Mouse (Mus musculus): ENCODE results near the gene Prkar1a.
"Not testable (repeated sequence)": the region's sequence is repeated elsewhere in the genome, so short reads cannot be mapped to it uniquely, and the experiment has no call there.

DNA sequence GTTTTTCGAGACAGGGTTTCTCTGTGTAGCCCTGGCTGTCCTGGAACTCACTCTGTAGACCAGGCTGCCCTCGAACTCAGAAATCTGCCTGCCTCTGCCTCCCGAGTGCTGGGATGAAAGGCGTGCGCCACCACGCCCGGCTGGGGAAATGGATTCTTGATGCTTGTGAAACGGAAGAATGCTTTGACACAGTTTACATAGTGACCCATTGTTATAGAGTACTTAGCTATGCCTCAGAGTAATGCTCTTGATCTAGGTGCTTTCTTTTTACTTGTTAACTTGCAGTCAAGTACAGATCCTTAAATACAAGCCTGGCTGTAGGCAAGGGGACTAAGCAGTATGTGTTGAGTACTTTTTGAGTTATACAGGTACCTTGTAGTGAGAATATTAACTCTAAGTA is 11.3 kb downstream of the Prkar1a start:
- TF ChIP-seq POLR2A (IDR thresholded peaks at IDR 0.05; ENCODE audit: insufficient read length, low read depth); MYOD1 (IDR thresholded peaks at IDR 0.05; ENCODE audit: control insufficient read depth in 1 of 3, insufficient read length in 2 of 3, low read depth in 2 of 3); MAX (IDR thresholded peaks at IDR 0.05; ENCODE audit: low read depth); TCF3 (IDR thresholded peaks at IDR 0.05; ENCODE audit: insufficient read length, low read depth): not testable (repeated sequence)
